Mouse (Mus musculus) liver, postnatal 0 days (tissue): ENCODE results near the gene Stag1.

Source experiments
- CTCF ChIP-seq: sonication (generic); IDR thresholded peaks from 2 replicates; pipeline ENCODE4 v1.5.1; 2016; ENCODE audit warnings: antibody characterized with exemption, low read depth
- EP300 ChIP-seq: IDR thresholded peaks from 2 replicates; pipeline ENCODE4 v1.6.1; 2016; ENCODE audit warnings: antibody characterized with exemption, low read depth, mild to moderate bottlenecking

DNA sequence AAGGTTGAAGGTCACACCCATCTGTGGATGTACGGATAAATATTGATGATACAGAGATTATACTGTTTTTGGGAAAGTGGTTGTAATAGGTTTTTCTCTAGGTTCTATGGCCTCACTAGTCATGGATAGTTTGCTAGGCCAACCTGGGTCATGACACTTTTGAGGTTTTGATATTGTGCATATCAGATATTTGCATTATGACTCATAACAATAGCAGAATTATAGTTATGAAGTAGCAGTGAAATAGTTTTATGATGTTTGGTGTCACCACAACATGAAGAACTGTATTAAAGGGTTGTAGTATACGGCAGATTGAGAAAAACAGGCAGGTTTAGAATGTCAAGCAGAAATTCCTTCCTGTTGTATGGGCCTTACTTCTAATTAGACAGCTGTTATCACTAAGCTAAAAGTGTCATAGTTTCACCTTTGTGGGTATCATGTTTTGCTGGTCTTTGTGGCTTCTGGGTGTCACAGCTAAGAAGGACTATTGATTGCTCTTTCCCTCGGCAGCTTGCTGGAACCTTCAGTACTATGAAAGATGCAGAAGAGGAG, 92.2 kb downstream of the Stag1 start:
- TF ChIP-seq CTCF (no peak), EP300 (no peak)
